Mouse (Mus musculus): Measurements from ENCODE around the gene Exoc2. TPM values are rescaled to one million over a fixed set of nuclear protein-coding genes. Genes with fewer than 3 reads are reported as not detected.

Gene Exoc2
- total RNA-seq, 1 experiment from 2014 or later, result 40.3 TPM

DNA sequence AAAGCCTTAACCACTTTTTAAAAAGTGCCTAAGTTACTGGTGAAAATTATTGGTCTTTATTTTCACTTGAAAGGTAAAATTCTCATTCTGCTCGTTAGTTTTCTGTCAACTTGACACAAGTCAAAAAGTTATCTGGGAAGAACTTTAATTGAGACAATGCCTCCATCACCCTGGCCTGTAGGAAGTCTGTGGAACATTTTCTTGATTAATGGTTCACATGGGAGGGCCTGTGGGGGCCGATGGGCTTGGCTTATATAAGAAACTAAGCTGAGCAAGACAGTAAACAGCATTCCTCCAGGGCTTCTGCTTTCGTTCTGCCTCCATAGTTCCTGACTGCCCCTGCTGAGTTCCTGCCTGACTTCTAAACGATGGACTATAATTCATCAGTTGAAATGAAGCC, 81.6 kb downstream of the Exoc2 start:
- no peak for DNase-seq

DNA sequence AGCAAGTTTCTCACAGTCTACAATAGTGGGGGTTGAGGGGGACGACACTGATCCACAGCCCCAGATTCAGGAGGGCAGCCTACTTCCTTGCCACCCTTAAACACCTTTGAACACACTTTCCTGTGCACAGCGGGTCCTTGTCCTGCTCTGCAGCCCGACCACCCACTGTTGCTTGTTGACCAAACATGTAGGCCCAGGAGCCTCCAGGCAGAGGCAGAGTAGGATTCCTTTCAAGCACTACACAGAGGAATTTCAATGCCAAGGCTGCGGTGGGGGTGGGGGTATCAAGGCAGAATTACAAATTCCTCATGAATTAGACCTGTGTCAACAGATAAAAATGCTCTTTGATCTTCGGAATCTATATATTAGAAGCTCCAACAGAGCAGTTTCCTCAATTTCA, 82.7 kb downstream of the Exoc2 start:
- peak; percentile 36 for DNase-seq

DNA sequence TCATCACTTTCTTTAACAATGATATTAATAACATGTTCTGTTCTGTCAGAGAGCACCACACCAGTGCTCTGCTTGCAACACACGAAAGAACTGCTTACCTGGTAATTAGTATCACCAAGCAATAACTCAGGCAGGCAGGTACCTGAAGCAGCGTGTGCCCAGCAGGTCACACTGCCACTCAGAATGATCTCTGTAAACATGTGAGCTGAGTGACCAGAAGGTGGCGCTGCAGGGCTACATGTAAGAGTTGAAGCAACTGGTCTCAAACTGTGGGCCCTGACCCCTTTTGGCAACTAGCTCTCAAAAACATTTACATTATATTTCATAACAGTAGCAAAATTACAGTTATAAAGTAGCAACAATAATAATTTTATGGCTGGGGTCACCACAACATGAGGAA, 85.4 kb downstream of the Exoc2 start:
- peak; percentile 81 for DNase-seq

DNA sequence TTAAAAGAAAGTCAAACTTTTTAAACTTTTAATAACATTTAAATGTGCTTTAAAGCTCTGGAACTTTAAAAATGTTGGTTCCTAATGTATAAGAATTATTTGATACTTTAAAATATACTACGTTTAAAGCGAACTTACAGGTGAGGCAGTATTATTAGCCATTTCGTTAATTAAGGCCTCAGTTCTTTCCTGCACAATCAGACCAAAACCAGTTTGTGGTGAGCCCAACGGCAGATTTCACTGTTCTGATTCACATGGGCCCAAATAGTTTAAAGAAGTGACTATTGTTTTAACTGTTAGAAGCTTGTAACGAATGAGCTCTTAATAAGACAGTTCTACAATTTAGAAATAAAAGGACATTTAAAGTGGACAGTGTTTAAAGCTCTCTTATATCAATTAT, 93.6 kb downstream of the Exoc2 start:
- DNase-seq, result no peak

DNA sequence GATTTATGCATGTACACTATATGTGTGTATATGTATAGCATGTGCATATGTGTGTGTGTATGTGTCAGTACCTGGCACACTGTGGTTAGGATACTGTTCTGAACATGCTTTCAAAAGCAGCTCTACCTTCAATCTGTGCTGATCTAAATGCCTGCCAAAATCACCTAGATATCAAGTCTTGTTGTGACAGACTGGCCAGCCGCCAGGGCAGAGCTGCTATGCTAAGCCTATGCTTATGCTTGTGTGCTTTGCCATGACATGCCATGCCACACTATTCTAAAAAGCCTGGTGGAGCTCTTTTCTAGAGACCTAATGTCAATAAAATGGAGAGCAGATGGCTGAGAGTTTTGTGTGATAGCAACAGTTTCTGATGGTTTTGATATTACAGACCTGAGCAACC, 94.0 kb downstream of the Exoc2 start:
- DNase-seq, result no peak

- DNase-seq, result no peak
Observed at GRCm38 (mm10) chr13:30875825-30876224, 98.1 kb downstream of the Exoc2 start.

DNA sequence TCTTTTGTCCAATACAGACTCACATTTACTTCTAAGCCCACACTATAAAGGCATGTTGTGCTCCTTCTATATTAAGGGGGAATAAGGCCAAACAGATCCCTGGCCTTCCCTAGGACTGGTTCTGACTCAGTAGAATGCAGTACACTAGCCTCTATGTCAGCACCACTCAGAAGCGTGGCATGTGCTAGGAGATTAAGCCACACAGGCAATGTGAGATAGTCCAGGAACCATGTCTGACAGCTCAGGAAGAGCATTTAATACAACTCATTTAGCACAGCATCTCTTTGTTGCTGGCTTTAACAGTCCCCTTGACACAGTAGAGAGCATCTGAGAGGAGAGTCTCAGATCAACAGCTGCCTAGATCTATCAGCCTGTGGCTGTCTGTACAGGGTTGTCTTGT, 100.4 kb downstream of the Exoc2 start:
- no peak for DNase-seq

- no peak for DNase-seq
Observed at GRCm38 (mm10) chr13:30865486-30865885, 108.4 kb downstream of the Exoc2 start.

GRCm38 (mm10) chr13:30864042-30864441, 109.9 kb downstream of the Exoc2 start:
- DNase-seq, result no peak

DNA sequence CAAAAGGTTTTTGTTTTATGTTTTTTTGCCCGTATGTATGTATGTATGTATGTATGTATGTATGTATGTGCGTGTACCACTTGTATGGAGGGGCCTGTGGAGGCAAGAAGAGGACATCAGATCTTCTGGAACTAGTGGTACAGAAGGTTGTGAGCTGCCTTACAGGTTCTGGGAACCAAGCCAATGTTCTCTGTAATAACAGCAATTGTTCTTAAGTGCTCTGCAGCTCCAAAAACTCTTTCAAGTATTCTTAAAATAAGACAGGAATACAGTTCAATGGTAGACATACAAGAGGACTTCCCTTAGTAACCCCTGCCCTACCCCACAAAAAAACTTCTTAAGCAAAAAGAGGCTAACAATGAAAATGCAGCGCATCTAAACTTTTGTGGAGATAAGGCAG, 115.5 kb downstream of the Exoc2 start:
- no peak for DNase-seq

GRCm38 (mm10) chr13:30850736-30851135, 123.2 kb downstream of the Exoc2 start:
- no peak for DNase-seq

- DNase-seq, result no peak
Observed at GRCm38 (mm10) chr13:30848001-30848400, 125.9 kb downstream of the Exoc2 start.

DNA sequence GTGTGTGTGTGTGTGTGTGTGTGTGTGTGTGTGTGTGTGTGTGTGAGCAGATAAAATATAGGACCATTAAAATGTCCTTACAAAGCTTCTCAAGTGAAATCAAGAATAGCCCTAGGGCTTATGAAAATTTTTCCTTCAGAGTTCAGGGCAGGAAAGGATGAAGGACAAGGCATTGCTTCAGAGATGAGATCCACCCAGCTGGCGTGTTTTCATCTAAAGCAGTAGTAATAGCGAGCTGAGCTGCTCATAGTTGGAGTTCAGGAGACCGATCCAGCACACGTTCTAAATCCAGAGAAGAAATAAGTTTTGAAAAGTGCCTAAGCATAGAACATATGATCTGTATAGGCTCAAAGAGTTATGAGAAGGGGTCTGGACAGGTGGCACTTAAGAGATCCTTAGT, 127.4 kb downstream of the Exoc2 start:
- DNase-seq, result no peak

- DNase-seq, result no peak
Observed at GRCm38 (mm10) chr13:30843049-30843448, 130.8 kb downstream of the Exoc2 start.

GRCm38 (mm10) chr13:30841843-30842242, 132.1 kb downstream of the Exoc2 start:
- DNase-seq, result no peak

GRCm38 (mm10) chr13:30841306-30841705, 132.6 kb downstream of the Exoc2 start:
- DNase-seq, result no peak

GRCm38 (mm10) chr13:30840700-30841099, 133.2 kb downstream of the Exoc2 start:
- DNase-seq, result no peak

DNA sequence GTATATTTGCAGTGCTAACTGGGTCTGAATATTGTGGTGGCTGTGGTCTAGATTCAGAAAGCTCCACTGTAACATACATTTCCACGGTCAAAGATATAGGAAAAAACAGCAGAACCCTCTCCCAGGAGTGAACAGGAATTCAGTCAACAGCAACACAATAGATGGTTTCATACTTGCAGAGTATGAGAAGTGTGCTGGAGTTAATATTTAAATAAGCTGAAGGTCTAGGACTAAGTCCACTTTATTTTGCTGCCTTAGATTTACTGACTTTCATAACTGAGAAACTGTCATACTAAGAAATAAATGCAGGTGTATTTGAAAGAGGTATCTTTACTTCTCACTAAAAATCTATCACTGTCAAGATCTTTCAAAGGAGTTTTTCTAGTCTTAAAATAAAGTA, 137.6 kb downstream of the Exoc2 start:
- DNase-seq, result no peak

DNA sequence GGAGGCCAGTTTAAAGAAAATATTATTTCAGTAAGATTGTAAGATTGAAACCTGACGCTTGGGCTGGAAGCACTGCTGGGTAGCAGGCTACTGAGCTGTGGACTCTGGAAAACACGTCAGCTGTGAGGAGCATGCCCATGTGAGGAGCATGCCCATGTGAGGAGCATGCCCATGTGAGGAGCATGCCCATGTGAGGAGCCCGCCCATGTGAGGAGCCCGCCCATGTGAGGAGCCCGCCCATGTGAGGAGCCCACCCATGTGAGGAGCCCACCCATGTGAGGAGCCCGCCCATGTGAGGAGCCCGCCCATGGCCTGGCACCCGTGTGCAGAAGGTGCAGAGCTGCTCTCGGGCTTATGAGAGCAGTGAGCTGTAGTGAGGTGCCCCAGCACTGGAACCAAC, 139.0 kb downstream of the Exoc2 start:
- DNase-seq, result no peak

DNA sequence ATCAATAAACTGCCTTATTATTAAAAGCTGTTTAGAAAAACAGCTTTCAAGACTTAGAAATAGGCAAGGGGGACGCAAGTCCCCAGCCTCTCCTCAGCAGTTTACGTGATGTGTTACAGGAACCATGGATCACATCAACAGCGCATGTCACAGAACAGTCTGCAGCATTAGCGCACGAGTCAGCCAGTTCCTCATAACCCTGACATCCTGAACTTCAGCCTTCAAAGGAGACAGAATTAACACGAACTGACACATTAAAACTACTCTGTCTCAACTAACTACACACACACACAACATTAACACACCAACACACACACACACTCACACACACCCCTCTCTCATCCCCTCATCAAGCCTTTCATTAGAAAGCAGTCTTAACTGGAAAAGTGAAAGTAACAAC, 139.5 kb downstream of the Exoc2 start:
- DNase-seq, result no peak

- no peak for DNase-seq
Observed at GRCm38 (mm10) chr13:30833476-30834149, 140.3 kb downstream of the Exoc2 start.

- DNase-seq, result no peak
Observed at GRCm38 (mm10) chr13:30831369-30831768, 142.5 kb downstream of the Exoc2 start.

DNA sequence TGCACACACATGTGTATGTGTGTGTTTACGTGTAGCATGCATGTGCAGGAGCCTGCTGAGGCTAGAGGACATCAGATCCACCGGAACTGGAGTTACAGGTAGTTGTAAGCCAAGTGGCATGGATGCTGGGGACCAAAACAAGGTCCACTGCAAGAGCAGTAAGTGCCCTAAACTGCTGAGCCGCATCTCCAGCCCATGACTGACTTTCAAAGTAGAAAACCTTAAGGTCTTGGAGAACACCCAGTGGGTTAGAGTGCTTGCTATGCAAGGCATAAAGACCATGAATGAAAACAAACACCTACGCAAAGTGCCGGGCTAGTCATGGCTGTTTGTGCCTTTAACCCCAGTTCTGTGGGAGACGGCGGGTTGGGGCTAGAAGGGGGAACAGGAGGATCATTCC, 147.4 kb downstream of the Exoc2 start:
- no peak for DNase-seq

- no peak for DNase-seq
Observed at GRCm38 (mm10) chr13:30824903-30825302, 149.0 kb downstream of the Exoc2 start.

DNA sequence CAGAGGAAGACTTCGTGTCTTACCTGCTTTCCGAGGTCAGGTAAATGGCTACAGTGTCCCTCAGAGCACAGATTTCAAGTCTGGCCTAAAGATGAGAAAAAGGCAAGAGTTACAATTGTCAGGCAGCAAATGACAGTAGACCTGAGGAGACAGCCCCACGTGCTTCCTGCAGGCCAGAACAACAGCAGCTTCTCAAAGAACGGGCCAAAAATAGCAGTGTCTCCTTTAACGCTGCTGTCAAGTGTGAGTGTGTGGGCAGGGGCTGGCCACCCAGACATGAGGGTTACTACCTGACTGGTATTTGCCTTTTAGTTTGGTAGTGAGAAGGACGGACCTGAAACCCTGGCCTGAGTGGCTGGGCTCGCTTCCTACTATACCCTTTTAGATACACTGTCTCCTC, 153.3 kb downstream of the Exoc2 start:
- DNase-seq, result no peak

Measured in adrenal gland, postnatal 25 days (tissue).